Mouse (Mus musculus) kidney, postnatal 4 days (tissue): ENCODE results near the gene Cda.

ENCODE experiments used
- DNase-seq, 2 experiments: peaks; one replicate each; pipeline ENCODE4 v3.0.0; 2021; ENCODE audit warnings: mixed read lengths in 2 of 2

The Cda gene

DNA sequence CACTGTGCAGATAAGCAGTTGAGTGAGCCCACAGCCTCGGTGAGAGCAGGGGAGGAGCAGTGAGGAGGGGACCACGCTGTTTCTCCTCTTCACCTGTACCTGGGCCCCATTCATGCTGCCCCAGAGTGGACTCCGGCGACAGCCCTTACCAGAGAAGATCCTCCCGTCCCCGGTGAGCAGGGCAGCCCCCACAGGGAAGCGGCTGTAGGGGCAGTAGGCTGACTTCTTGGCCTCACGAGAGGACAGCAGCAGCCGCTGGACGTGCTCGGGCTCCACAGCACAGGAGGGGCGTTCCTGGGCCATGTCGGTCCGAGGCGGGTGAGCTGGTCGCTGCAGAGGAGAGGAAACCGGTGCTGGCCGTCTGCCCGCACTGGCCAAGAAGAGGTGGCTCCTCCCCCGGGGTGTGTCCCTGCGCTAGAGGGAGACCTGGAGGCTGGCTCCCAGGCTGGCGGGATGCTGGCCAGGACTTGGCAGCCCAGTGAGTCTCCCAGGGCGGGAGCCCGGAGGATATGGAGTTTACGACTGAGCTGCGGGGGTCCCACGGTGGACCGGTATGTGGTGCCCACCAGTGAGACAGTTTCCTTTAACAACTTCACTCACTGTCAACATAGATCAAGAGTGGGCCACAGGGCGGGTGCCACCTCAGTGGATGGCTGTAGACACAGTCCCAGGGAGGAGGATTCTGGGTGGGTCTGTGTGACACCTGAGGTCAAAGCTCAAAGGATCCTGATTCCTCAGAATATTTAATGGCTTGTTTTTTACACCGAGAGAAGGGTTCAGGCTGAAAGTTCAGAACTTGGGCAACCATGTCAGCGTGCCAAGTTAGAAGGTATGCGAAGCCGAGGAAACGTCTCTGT is at the start of gene Cda:
Gene Cda (minus strand): TSS at position 352 of the 857 bp plus-strand sequence.
- peak; percentile 90 to 94 for DNase-seq

DNA sequence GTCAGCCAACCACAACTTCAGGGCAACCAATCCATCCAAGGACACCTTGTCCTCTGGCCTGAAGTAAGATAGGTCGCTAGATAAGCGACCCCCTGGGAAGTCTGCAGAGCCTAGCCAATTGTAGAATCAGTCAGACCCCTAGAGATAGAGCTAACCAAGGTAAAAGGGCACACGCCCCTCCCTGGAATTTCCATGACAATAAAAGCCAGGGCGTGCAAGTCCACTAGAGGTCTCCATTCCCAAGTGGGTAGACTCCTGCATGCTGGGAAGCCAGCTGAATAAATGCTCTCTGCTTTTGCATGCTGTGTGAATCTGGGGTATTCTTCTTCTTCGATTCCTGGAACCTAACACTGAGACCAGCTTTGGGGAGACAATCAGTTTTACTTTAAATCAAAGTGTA is 48.6 kb upstream of the Cda start:
- no peak for DNase-seq

DNA sequence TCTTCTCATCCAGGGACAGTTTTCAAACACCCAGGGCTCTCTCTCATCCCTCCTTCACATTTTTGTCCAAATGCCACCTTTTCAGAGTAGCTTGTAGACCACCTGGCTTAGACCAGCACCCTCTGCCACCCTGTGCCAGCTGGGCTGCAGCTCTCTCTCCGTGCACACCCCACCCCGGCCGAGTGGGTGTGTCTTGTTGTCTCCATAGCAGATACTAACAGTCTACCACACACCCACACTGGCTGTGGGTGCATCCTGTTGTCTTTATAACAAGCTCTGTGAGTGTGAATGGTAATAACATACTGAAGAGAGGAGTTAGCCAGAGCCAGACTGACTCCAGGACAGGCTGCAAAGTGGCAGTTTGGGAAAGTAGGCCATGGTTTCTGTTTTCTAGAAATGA is 48.2 kb upstream of the Cda start:
- DNase-seq: no peak

DNA sequence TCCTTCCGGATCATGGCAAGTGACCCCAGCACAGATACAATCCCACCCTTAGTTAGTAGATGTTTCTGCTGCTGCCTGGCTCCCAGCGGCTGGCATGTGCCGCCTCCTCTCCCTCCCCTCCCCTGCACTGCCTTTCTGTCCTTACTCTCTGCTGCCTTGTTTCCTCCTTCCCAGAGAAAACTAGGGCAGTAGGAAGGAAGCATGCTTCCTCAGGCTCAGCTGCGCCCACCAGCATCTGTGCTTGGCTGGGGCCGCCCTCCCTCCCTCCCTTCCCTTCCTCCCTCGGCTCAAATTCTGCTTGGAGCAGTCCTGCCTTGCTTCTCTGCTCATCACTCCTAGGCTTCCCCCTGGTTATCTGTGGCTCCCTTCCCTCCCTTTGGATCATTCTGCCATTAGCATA is 46.9 kb upstream of the Cda start:
- peak; percentile 45 to 62 for DNase-seq

DNA sequence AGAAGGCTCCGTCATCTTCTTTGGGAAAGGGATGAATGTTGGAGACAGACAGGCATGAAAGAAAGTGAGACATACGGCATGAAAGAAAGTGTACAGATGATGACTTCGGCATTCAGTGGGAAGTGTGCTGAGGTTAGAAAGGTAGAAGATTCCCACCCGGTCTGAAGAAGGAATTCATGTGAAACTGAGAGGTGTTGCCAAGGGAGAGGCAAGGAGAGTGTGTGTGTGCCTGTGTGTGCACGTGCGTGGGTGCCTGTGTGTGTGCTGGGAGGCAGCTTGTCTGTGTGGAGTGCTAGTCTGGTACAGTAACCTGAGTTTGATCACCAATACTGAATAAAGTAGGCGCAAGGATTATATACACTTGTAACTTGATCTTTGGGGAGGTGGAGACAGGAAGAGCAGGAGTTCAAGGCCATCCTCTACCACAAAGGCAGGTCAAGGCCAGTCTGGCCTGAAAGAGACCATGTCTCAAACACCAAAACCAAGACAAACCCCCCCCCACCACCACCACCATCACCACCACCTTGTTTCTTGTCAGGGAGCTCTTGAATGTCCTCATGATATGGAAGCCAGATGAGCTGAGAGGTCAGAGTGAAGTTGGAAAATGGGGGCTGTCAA is 43.8 kb upstream of the Cda start:
- DNase-seq: no peak

DNA sequence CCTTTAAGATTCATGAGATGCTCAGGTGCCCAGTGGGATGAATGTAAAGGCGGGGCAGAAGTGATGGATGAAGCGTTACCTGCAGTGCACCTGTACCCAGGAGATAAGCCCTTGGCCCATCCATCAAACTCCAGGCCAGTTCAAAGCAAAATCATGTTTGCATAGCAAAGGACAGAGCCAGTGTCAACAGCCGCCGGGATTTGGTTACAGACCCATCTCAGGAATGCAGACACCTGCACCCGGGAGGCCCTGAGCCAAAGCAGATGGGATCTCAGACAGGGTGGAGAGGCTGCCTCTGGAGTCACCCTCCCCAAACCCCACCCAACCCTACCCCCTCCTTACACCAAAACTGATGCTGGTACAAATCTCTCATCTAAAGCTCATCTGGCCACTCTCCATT is 43.2 kb upstream of the Cda start:
- no peak for DNase-seq

DNA sequence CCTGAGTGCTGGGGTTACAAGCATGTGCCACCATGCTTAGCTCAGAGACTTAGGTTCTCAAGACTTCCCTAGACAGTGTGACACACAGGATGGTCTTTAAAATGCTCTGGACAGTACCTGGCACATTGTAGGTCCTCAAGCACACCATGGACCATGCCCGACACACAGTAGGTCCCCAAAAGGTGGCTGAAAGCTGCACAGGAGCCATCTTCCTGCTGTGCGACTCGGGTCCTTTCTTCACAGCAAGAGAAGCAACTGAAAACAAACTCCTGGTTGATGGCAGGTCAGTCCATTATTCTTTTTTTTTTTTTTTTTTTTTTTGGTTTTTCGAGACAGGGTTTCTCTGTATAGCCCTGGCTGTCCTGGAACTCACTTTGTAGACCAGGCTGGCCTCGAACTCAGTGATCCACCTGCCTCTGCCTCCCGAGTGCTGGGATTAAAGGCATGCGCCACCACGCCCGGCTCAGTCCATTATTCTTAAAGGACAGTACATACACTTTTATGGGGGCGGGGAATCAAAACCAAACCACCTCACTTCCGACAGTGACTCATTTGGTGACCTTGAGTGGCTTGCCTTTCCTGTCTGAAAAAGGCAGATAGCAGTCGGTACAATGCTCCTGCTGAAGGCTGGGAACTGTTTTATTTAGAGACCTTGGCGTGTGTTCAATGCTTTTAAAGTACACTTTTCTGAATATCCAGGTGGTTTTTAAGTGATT is 39.8 kb upstream of the Cda start:
- DNase-seq: no peak

DNA sequence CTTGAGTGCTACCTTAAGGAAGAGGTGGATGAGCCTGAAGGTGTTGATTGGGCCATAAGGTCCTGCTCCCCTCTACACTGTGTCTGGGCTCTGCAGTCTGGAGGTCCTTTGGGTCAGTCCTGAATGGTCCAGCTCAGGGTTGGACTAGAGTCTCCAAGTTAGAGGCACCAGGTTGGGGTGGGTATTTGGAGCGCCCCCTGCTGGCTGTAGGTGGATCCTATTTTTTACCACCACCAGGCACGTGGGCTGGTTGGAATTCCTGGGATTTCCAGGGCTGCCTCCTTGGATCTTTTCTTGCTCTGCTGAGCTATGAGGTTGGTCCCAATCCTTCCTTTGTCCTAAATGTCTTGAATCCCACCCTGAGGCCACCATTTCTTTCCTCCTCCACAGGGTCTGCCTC is 37.0 kb upstream of the Cda start:
- DNase-seq: peak; percentile 54 to 55

DNA sequence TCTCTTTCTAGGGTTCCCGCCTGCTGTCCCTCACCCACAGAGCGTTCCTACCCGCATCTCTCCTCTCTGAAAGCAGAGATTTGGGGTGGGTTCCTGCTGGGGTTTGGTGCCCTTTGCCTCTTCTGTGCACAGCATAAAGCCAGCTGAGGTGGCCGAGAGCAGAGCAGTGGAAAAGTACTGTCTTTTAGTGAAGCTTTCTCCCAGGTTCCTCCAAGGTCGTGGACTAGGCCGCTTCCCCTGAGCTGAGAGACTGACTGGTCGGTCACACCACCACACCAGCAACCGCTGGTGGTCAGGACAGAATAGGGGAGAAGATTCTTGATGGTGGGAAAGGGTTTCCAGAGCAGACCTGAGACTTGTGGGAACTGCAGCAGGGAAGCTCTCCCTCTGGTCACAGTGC is 28.9 kb upstream of the Cda start:
- no peak for DNase-seq

DNA sequence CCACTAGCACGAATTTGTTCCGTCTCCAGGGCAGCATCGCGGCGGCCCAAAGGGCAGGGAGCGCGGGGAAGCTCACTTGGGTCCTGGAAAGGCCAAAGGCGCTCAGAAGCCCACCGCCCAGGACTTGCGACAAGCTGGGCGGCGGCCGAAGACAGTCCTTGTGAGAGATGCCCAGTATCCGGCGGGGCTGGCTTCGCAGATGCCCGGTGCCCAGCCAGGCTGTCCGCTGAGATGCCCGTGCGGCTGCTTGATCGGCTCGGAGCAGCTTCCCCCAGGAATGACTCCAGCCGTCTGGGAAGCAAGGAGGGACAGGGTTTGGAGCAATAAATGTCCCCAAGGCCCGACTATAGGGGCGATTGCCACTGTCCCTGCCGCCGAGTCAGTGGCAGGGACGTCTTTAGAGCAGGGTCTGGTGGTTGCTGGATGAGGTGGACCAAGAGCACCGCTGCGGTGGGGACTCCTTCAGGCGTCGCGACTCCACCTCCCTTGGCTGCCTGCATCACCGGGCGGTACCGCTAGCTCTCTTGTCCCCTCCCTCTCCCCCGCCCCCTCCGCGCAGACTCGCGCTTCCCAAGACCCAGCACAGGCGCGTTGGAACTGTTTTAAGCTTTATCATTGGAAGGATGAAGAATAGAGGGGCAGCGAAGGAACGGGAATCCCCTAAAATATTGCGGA is 28.3 kb upstream of the Cda start, which contains the start of gene Fam43b:
Gene Fam43b (minus strand): TSS at position 558 of the 675 bp plus-strand sequence.
- DNase-seq: peak; percentile 68 to 76

DNA sequence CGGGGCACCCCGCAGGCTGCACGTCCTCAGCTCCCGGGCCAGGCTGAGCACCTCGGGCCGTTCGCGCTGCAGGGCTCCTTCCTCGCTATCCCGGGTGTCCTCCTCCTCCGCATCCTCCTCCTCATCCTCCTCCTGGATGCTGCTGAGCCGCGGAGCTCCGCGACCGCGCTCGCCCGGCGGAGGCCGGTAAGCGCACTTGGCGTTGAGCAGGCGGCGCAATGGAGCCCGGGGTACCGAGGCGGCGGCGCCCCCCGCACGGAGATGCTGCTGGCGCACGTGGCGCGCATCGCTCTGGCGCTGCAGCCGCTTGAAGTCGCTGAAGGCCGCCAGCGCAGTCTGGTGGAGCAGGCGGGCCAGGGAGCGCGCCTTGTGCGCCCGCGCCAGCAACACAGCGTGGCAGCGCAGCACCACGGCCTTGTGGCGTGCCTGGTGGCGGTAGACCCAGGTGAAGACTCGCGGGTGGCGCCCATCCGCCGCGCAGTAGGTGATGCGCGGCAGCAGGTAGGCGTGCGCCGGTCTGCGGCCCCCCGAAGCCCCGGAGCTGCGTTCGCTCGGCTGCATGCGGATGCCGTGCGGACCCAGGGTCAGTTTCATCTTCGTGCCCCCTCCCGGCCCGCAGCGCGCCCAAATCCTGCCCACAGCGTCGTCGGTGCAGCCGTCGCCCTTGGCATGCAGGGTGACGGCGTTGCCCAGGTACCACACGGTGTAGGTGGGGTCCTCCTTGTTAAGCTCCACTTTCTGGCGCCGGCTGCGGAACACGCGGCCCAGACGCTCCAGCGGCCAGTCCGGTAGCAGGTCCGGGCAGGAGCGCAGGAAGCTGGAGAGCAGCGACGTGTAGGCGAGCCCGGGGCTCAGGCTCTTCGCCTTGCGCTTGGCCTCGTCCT is 27.5 kb upstream of the Cda start:
- DNase-seq: peak; percentile 24 to 53

DNA sequence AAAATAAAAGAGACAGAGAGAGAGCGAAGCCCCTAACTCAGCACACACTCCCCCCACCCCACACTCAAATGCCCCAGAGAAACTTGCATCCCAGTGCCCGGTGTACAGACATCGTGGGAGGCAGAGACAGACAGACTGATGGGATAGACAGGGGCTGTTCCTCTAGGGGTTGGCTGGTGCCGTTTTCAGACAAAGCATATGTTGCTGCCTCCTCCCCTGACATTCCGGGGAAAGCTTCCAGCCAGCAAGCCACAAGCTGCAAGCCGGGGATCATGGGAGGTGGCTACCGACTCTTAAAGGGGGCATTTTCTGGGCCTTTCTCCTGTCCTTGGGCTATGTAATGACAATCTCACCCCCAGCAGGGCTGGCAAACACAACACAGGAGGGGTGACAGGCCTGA is 25.9 kb upstream of the Cda start:
- no peak for DNase-seq

DNA sequence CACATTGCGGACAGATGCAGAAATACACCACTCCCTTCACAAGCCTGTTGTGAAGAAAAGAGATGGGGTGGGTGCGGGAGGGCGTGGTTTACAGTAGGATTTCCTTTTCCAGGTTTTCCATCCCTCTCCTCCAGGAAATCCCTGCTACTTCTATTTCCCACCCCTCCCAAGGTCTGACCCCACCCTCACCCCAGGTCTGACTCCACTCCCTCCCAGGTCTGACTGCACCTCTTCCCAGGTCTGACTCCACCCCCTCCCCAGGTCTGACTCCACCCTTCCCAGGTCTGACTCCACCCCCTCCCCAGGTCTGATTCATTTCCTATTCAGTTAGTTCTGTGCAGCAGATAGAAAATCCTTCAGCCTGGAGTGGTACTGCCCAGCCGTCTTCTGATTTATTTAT is 16.0 kb upstream of the Cda start:
- DNase-seq: no peak

DNA sequence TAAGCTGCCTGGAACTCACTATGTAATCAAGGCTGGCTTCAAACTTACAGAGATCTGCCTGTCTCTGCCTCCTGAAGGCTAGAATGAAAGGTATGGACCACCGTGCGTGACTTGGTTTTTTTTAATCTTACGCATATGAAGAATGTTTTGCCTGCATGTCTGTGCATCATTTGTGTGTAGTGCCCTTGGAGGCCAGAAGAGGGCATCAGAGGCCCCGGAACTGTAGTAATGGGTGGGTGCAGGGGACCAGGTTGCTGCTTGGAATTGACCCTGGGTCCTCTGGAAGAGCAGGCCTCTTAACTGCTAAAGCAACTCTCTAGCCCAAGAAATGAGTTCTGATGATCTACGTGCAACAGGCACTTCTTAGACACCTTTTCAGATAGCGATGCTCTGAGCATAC is 14.7 kb upstream of the Cda start:
- DNase-seq: peak; percentile 20 to 25

DNA sequence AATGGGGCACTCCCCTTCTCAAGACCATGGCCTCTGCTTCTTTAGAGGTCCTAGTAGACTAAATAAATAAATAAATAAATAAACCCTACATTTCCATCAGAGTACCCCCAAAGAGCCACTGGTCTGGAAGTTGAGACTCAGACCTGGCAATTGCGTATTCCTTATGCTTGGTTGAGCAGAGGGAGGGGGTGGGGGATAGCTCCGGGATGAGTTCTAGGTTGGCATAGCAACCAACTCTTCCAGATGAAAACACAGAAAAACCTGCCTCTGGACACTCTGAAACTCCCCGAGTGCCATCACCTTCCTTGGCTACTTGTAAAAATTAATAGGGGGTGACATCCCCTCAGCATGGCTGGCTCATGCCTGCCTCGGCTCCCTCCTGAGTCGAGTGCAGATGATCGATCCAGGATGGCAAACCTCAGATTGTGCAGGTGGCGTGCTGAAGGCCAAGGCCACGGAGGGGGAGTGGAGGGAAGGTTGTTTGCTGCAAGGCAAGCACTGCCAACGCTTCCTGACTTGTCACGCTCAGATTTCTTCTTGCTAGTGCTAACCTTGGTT is 12.4 kb upstream of the Cda start:
- no peak for DNase-seq

DNA sequence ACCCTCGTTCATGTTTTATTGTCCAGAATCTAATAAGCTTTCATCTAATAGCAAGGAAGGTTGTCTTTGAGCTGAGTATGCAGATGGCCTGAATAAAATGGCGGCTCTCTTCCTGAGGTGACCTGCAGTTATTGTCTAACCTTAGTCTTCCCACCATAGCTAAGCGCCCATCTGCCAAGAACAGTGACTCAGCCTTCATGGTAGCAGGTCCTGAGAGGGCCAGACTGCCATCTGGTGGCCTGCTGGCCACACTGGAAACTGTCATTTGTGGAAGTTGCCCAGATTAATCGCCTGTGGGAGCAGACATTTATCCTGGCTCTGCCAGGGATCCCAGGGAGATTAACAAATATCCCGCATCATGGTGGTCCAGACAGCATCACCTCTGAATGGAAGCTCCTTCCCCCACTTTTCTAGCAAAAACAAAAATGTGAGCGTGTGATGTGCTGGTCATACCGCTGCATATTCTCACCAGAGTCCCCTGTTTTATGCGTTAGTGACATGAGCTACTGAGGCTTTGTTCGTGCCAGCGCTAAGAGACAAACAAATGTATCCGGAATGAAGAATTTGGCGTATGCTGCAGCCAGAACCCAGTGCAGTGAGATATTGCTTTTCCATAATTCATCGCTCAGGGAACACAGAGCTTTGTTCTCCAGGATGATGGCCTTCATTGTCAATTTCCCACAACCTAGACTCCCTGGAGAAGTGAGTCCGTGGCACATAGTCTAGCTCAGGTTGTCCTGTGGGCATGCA is 11.5 kb upstream of the Cda start:
- DNase-seq: peak; percentile 79 to 84

DNA sequence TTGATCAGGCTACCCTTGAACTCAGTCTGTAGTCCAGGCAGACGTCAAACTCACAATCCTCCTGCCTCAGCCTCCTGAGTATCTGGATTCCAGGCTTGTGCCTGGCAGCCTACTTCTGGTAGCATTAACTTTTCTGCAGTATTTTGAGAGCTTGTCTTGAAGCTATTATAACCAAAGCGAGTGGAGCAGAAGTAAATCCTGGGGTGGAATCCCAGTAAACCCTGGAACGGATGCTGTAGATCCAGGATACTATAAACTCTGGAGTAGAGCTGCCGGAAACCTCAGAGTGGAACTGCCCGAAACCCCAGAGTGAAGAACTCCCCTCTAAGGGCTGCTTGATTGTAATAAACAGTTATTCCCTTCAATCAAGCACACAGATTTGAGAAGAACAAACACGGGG is 9.7 kb upstream of the Cda start:
- DNase-seq: peak; percentile 81 to 82

DNA sequence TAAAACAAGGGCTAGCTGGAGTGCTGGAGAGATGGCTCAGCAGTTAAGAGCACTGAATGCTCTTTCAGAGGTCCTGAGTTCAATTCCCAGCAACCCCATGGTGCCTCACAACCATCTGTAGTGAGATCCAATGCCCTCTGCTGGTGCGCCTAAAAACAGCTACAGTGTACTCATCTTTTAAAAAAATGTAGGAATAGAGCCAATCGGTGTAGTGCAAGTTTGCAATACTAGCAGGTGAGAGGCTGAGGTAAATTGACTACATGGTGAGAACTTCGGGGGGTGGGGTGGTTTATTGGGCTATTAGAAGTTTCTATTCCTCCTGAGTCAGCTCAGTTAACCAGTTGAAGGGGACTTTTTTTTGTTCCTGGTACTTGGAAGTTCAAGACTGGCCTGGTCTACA is 7.3 kb upstream of the Cda start:
- no peak for DNase-seq

DNA sequence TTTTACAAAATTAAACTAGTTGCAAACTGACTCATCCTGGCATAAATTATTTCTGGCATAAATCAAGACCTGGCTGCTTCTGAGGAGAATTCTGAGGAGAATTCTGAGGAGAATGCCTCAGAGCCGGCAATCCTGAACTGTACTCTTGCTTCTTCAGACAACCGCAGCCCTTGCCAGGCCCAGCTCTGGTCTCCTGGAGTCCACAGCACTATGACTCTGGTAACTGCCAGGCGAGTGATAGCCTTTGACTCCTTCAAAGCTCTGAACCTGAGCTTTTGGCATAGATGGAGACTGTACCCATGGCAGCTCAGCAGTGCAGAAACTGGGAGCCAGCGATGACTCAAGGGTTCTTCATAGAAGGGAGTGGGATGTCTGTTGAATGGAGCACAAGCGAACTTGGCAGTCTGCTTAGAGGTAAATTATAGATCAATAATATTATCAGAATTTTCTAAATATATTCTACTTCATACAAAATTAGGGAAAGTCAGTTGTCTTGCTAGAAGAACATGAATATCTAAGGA is 3.3 kb upstream of the Cda start:
- DNase-seq: no peak

DNA sequence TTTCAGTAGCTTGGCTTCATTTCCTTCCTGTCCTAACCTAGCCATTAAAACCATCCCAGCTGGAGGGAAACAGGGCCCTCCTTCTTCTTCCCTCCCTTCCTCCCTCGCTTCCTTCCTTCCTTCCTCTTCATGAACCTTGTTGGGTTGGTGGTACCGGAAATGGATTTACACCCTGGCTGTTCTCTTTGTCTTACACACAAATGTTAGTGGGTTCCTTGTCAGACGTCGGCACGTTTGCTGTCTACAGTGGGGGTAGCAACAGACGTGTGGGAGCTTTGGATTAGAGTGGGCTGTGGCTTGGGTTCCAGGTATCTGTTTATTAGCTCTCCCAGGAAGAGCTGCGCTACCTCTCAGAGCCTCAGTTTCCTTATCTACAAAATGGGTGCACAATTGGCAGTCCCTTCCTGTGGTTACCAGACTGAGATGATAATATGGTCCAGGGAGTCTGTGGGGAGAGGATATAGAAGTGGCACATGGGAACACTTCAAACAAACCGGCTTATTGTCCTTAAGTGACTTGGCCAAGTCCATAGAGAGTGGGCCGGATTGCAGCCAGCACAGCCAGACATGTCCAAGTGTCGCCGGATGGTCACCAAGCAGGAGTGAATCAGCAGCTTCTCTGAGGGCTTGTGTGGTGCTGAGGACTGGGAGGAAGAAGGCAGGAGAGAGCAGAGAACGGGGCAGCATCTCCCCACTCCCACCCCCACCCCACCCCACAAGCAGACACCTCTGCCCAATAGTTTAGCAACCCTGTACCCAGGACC is 887 bp upstream of the Cda start:
- DNase-seq: no peak
